Mouse (Mus musculus) forebrain, embryonic 12.5 days (tissue): ENCODE measurements around the gene Camk1d. TPM values are rescaled to one million over a fixed set of nuclear protein-coding genes. Genes with fewer than 3 reads are reported as not detected.

Experiments used
- ATAC-seq: fragments of 200-750 bp; cut with Nextera tagmentation; 2 replicates; pipeline ENCODE4 v1.8.0; 2017; ENCODE audit warnings: moderate TSS enrichment; ENCODE audit not compliant: low FRiP score
- H3K27ac ChIP-seq: fragments of 300-500 bp; sonication (generic); 2 replicates; pipeline ENCODE4 v1.5.1; 2016; ENCODE audit warnings: mild to moderate bottlenecking
- H3K27me3 ChIP-seq: fragments of 300-500 bp; sonication (generic); 2 replicates; pipeline ENCODE4 v1.6.1; 2016; ENCODE audit warnings: mild to moderate bottlenecking
- H3K36me3 ChIP-seq: fragments of 300-500 bp; sonication (generic); replicated peaks from 2 replicates; pipeline ENCODE4 v1.6.1; 2016; ENCODE audit warnings: mild to moderate bottlenecking
- H3K4me1 ChIP-seq: fragments of 300-500 bp; sonication (generic); 2 replicates; pipeline ENCODE4 v1.6.1; 2016
- H3K4me2 ChIP-seq: fragments of 300-500 bp; sonication (generic); 2 replicates; pipeline ENCODE4 v1.6.1; 2016; ENCODE audit warnings: mild to moderate bottlenecking, moderate library complexity
- H3K4me3 ChIP-seq: fragments of 300-500 bp; sonication (generic); replicated peaks from 2 replicates; pipeline ENCODE4 v1.5.1; 2016; ENCODE audit warnings: mild to moderate bottlenecking
- H3K9ac ChIP-seq: fragments of 300-500 bp; sonication (generic); 2 replicates; pipeline ENCODE4 v1.6.1; 2016; ENCODE audit warnings: mild to moderate bottlenecking
- H3K9me3 ChIP-seq: fragments of 300-500 bp; sonication (generic); 2 replicates; pipeline ENCODE4 v1.6.1; 2016
- WGBS: fragments of 180-500 bp; shearing (Covaris S2); methylation state at CpG from one replicate; pipeline ENCODE4 v1.1.7; 2016; 5-methylcytosine and 5-hydroxymethylcytosine counted together
- polyA plus RNA-seq: library from polyadenylated mRNA; unstranded; fragments of >200 nt; fragmentation: Nextera tagmentation; extraction: Ambion mirVana; gene quantifications from 2 replicates; pipeline ENCODE4 v1.2.1, GENCODE M21; 2016

Camk1d gene
- polyA plus RNA-seq, 1 experiment from 2014 or later, result 2.7 TPM

GRCm38 (mm10) chr2:5314530-5315166, 399.7 kb downstream of the Camk1d start:
- Histone ChIP-seq H3K4me3 (no peak overlapping the region), H3K9ac (no peak overlapping the region), H3K36me3 (no peaks in the 10 kb centered on the region), H3K9me3 (no peaks in the 10 kb centered on the region), H3K27me3 (peaks cover 25% of the 10 kb centered on the region), H3K27ac (peak overlapping the region; percentile 21; the same call in 1 of the 2 replicates), H3K4me2 (no peak overlapping the region), H3K4me1 (peaks cover 14% of the 10 kb centered on the region)
- peak; percentile 88 for ATAC-seq
- 8% methylated on average over 9 of the region's 9 CpGs for WGBS

- no peak overlapping the region for H3K4me2 ChIP-seq
- no peaks in the 10 kb centered on the region for H3K9me3 ChIP-seq
- H3K9ac ChIP-seq, result no peak overlapping the region
- H3K27me3 ChIP-seq, result no peaks in the 10 kb centered on the region
- no peaks in the 10 kb centered on the region for H3K36me3 ChIP-seq
- WGBS, result 90% methylated on average over 3 of the region's 3 CpGs
- no peaks in the 10 kb centered on the region; the same call in 1 of the 2 replicates for H3K4me1 ChIP-seq
- no peak for ATAC-seq
- H3K4me3 ChIP-seq, result no peak overlapping the region
- H3K27ac ChIP-seq, result no peak overlapping the region
These were observed 409.2 kb downstream of the Camk1d start for GRCm38 (mm10) chr2:5305156-5305555.

- Histone ChIP-seq H3K4me1 (no peaks in the 10 kb centered on the region; the same call in 1 of the 2 replicates), H3K36me3 (no peaks in the 10 kb centered on the region), H3K9ac (no peak overlapping the region), H3K27me3 (no peaks in the 10 kb centered on the region), H3K4me2 (no peak overlapping the region), H3K27ac (no peak overlapping the region), H3K9me3 (no peaks in the 10 kb centered on the region), H3K4me3 (no peak overlapping the region)
- ATAC-seq, result no peak
- whole genome bisulfite sequencing, result 82% methylated on average over 12 of the region's 12 CpGs
These were observed 409.9 kb downstream of the Camk1d start for GRCm38 (mm10) chr2:5304451-5304850.

GRCm38 (mm10) chr2:5301286-5301685, 413.0 kb downstream of the Camk1d start:
- Histone ChIP-seq H3K4me2 (no peak overlapping the region), H3K4me3 (no peak overlapping the region), H3K27me3 (no peaks in the 10 kb centered on the region), H3K4me1 (no peaks in the 10 kb centered on the region; the same call in 1 of the 2 replicates), H3K27ac (no peak overlapping the region), H3K36me3 (no peaks in the 10 kb centered on the region), H3K9me3 (no peaks in the 10 kb centered on the region), H3K9ac (no peak overlapping the region)
- WGBS, result 94% methylated on average over 12 of the region's 12 CpGs
- no peak for ATAC-seq

GRCm38 (mm10) chr2:5298071-5298470, 416.2 kb downstream of the Camk1d start:
- WGBS, result 89% methylated on average over 10 of the region's 10 CpGs
- Histone ChIP-seq H3K4me1 (no peaks in the 10 kb centered on the region), H3K27me3 (no peaks in the 10 kb centered on the region), H3K36me3 (no peaks in the 10 kb centered on the region), H3K9ac (no peak overlapping the region), H3K27ac (no peak overlapping the region), H3K4me3 (no peak overlapping the region), H3K4me2 (no peak overlapping the region), H3K9me3 (no peaks in the 10 kb centered on the region)
- ATAC-seq, result no peak

- Histone ChIP-seq H3K27ac (no peak overlapping the region), H3K9me3 (no peaks in the 10 kb centered on the region), H3K4me1 (no peaks in the 10 kb centered on the region), H3K4me3 (no peak overlapping the region), H3K36me3 (no peaks in the 10 kb centered on the region), H3K27me3 (no peaks in the 10 kb centered on the region), H3K9ac (no peak overlapping the region), H3K4me2 (no peak overlapping the region)
- no peak for ATAC-seq
- 95% methylated on average over 11 of the region's 11 CpGs for WGBS
These were observed 417.4 kb downstream of the Camk1d start for GRCm38 (mm10) chr2:5296749-5297545.

- no peak overlapping the region for H3K9ac ChIP-seq
- no peak overlapping the region for H3K4me2 ChIP-seq
- H3K27me3 ChIP-seq, result no peaks in the 10 kb centered on the region
- no peak for ATAC-seq
- H3K27ac ChIP-seq, result no peak overlapping the region
- no peak overlapping the region for H3K4me3 ChIP-seq
- no peaks in the 10 kb centered on the region for H3K36me3 ChIP-seq
- H3K4me1 ChIP-seq, result no peaks in the 10 kb centered on the region
- H3K9me3 ChIP-seq, result no peaks in the 10 kb centered on the region
These were observed 419.2 kb downstream of the Camk1d start for GRCm38 (mm10) chr2:5295098-5295497.

GRCm38 (mm10) chr2:5294451-5294850, 419.9 kb downstream of the Camk1d start:
- Histone ChIP-seq H3K9ac (no peak overlapping the region), H3K36me3 (no peaks in the 10 kb centered on the region), H3K4me1 (no peaks in the 10 kb centered on the region), H3K4me2 (no peak overlapping the region), H3K9me3 (no peaks in the 10 kb centered on the region), H3K4me3 (no peak overlapping the region), H3K27ac (no peak overlapping the region), H3K27me3 (no peaks in the 10 kb centered on the region)
- WGBS, result 84% methylated on average over 5 of the region's 5 CpGs
- ATAC-seq, result no peak

- Histone ChIP-seq H3K27ac (no peak overlapping the region), H3K36me3 (no peaks in the 10 kb centered on the region), H3K9me3 (no peaks in the 10 kb centered on the region), H3K4me2 (no peak overlapping the region), H3K4me3 (no peak overlapping the region), H3K9ac (no peak overlapping the region), H3K27me3 (no peaks in the 10 kb centered on the region), H3K4me1 (no peaks in the 10 kb centered on the region)
- no peak for ATAC-seq
- 79% methylated on average over 4 of the region's 4 CpGs for WGBS
These were observed 425.7 kb downstream of the Camk1d start for GRCm38 (mm10) chr2:5288593-5288992.

- H3K4me1 ChIP-seq, result no peaks in the 10 kb centered on the region
- ATAC-seq, result no peak
- H3K9ac ChIP-seq, result no peak overlapping the region
These were observed 427.3 kb downstream of the Camk1d start for GRCm38 (mm10) chr2:5287044-5287380.

GRCm38 (mm10) chr2:5286189-5287043, 427.9 kb downstream of the Camk1d start:
- no peak overlapping the region for H3K9ac ChIP-seq
- H3K4me3 ChIP-seq, result no peak overlapping the region
- H3K4me1 ChIP-seq, result no peaks in the 10 kb centered on the region
- WGBS, result 86% methylated on average over 5 of the region's 5 CpGs
- no peaks in the 10 kb centered on the region for H3K27me3 ChIP-seq
- ATAC-seq, result no peak
- H3K27ac ChIP-seq, result no peak overlapping the region
- no peaks in the 10 kb centered on the region for H3K9me3 ChIP-seq
- no peaks in the 10 kb centered on the region for H3K36me3 ChIP-seq
- no peak overlapping the region for H3K4me2 ChIP-seq

More at GRCm38 (mm10) chr2:5287044-5287380, 427.3 kb downstream of the Camk1d start:
- H3K27me3 ChIP-seq, result no peaks in the 10 kb centered on the region
- no peaks in the 10 kb centered on the region for H3K36me3 ChIP-seq
- no peaks in the 10 kb centered on the region for H3K9me3 ChIP-seq
- no peak overlapping the region for H3K27ac ChIP-seq
- no peak overlapping the region for H3K4me3 ChIP-seq
- 96% methylated on average over 3 of the region's 3 CpGs for WGBS
- no peak overlapping the region for H3K4me2 ChIP-seq

- WGBS, result 81% methylated on average over 5 of the region's 5 CpGs
- Histone ChIP-seq H3K9me3 (no peaks in the 10 kb centered on the region), H3K4me2 (no peak overlapping the region), H3K27me3 (no peaks in the 10 kb centered on the region), H3K9ac (no peak overlapping the region), H3K4me1 (no peaks in the 10 kb centered on the region), H3K27ac (no peak overlapping the region), H3K4me3 (no peak overlapping the region), H3K36me3 (no peaks in the 10 kb centered on the region)
- ATAC-seq, result no peak
These were observed 430.0 kb downstream of the Camk1d start for GRCm38 (mm10) chr2:5284351-5284750.
